Mouse (Mus musculus) B cell, adult 2 months (primary cell): ENCODE measurements around the gene Fanca.

ENCODE experiments used
- DNase-seq, 2 experiments: peaks; one replicate each; pipeline ENCODE4 v3.0.0; 2022

The Fanca gene

DNA sequence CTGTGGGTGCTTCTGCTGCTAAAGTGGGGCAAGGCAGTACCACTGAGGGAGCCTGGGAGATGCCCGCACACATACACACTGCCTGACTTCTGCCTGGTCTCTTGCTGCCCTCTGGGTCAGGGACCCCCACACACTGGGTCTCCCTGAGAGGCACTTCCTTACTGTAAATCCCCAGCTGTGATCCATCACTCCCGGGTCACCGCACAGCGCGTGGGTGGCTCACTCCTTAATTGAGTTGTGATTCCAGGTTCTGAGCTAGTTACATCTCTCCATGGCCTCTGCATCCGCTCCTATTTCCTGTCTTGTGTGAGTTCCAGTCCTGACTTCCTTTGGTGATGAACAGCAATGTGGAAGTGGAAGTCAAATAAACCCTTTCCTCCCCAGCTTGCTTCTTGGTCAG, 12.3 kb upstream of the Fanca start:
- DNase-seq = no peak

GRCm38 (mm10) chr8:123329961-123330360, 11.6 kb upstream of the Fanca start:
- DNase-seq = no peak

DNA sequence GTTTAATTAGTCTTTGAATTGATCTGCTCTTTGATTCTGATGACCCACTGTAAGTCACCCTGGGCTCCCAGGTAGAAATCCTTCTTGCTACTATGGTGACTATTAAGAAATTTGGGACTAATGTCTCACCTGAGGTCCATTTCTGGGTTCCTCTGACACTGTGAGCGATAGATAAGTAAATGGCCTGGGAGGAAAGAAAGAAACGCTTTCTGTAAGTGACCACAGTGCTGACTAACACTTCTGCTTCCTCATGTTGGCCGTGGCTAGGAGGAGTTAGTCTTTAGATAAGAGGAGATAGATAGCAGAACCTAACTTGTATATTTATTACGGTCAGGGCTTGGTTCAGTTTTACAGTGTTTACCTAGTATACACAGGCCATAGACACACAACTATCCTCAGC, 11.0 kb upstream of the Fanca start:
- no peak for DNase-seq

DNA sequence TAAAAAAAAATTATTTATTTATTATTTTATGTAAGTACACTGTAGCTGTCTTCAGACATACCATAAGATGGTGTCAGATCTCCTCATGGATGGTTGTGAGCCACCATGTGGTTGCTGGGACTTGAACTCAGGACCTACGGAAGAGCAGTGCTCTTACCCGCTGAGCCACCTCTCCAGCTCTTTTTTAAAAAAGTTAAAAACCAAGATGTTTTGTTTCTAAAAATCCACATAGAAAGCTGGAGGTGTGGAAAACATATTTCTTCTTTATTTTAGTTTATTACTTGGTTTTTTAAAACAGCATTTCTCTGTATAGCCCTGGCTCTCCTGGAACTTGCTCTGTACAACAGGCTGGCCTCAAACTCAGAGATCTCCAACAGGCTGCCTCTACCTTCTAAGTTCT, 10.2 kb upstream of the Fanca start:
- no peak for DNase-seq

- DNase-seq = peak; percentile 66 to 79
Observed at GRCm38 (mm10) chr8:123319522-123320164, 1.3 kb upstream of the Fanca start.

DNA sequence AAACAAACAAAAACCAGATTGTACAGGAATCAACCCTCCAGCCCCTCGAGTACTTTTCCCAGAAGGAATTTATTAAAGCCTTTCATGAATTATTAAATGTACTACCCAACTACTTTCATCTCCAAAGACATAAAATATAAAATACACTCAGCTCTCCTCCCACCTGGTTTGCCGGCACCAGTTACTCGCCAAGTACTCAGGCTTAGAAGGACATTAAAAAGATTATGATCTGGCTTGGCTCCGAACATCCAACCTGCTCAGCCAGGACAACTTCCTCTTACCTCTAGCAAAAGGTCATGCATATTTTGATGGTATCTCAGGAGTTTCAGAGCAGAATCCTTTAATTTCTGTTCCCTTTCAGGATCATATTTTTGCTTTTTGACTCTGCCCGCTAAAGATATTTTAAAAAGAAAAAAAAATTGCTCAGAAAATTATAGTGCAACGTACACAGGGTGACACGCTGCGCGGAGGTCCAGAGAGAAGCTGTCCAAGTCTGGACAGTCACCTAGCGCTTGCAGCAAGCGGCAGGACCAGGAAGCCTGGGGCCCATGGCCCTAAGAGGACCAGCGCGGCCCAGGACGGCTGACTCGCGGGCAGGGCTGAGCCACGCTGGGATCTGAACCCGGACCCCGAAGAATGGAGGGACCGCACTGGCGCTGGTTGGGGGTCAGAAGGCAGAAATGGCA, 452 bp downstream of the Fanca start:
- DNase-seq = no peak

GRCm38 (mm10) chr8:123308738-123309137, 9.6 kb downstream of the Fanca start:
- no peak for DNase-seq

GRCm38 (mm10) chr8:123298301-123298700, 20.1 kb downstream of the Fanca start:
- no peak for DNase-seq

DNA sequence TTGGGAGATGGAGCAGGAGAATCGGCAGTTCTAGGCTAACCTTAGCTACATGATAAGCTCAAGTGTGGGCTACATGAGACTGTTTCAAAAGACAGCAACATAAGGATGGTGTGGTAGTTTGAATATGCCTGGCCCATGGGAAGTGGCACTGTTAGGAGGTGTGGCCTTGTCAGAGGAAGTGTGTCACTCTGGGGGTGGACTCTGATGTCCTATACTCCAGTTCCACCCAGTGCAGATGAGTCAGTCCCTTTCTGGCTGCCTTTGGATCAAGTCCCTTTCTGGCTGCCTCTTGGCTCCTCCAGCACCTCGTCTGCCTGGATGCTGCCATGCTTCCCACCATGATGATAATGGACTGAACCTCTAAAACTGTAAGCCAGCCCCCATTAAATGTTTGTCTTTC, 25.6 kb downstream of the Fanca start:
- no peak for DNase-seq

GRCm38 (mm10) chr8:123292281-123292680, 26.1 kb downstream of the Fanca start:
- no peak for DNase-seq

- no peak for DNase-seq
Observed at GRCm38 (mm10) chr8:123291716-123292115, 26.7 kb downstream of the Fanca start.

- DNase-seq = no peak
Observed at GRCm38 (mm10) chr8:123290679-123291078, 27.7 kb downstream of the Fanca start.

DNA sequence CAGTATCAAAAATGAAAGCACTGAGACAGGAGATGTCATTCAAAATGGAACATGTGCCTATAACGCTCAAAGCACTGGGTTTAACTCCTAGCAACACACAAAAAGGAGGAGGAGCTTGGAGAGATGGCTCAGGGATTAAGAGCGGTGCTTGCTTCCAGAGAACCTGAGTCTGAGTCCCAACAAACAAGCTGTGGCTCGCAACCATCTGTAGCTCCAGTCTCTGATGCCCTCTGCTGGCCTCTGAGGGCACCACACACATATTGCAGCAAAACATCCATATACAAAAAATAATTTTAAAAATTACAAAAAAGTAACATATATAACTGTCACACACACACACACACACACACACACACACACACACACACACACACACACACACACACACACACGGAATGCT, 28.2 kb downstream of the Fanca start:
- peak; percentile 60 to 63 for DNase-seq

DNA sequence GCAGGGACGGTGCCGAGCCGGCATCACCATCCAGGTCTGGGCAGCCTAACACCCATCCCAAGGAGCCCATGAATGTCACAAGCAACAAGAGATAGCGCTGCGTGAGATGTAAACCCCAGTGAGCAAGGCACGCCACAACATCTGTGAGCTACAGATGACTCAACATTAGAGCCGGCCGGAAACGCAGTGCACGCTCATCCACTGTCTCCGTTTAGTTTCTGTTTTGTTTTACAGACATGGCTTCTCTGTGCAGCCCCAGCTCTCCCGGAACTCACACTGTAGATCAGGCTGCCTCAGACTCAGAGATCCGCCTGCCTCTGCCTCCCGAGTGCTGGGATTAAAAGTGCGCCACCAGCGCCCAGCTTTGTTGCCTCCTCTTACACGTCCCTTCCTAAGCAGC, 31.0 kb downstream of the Fanca start:
- no peak for DNase-seq

DNA sequence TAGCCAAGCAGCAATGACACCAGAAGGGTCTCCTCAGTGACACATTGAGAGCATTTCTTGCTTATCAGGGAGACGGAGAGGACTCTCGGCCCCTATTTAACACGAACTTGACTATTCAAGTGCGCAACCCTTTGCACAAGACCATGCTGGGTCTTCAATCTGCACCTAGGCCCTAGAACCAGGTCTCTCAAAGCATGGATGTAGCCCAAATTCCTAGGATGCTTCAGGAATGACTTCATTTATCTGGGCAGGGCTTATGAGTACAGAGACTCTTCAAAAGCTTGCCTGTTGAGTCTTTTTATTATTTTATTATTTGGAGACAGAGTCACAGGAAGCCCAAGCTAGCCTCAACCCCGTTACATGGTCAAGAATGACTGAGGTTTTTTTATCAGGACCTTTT, 33.9 kb downstream of the Fanca start:
- DNase-seq = no peak

GRCm38 (mm10) chr8:123283991-123284390, 34.4 kb downstream of the Fanca start:
- peak; percentile 58 to 63 for DNase-seq

DNA sequence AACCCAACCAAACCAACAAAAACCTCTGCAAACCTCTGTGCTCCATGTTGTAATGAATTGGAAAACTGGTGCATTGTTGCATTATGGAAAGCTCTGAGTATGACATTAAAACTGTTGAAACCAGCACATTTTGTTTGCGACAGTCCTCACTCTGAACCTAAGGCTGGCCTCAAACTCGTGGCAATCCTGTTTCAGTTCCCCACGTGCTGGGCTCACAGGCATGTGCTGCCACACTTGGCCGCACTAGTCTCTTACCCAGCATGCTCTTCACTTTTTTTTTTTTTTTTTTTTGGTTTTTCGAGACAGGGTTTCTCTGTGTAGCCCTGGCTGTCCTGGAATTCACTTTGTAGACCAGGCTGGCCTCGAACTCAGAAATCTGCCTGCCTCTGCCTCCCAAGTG, 35.4 kb downstream of the Fanca start:
- peak; percentile 58 to 59 for DNase-seq

DNA sequence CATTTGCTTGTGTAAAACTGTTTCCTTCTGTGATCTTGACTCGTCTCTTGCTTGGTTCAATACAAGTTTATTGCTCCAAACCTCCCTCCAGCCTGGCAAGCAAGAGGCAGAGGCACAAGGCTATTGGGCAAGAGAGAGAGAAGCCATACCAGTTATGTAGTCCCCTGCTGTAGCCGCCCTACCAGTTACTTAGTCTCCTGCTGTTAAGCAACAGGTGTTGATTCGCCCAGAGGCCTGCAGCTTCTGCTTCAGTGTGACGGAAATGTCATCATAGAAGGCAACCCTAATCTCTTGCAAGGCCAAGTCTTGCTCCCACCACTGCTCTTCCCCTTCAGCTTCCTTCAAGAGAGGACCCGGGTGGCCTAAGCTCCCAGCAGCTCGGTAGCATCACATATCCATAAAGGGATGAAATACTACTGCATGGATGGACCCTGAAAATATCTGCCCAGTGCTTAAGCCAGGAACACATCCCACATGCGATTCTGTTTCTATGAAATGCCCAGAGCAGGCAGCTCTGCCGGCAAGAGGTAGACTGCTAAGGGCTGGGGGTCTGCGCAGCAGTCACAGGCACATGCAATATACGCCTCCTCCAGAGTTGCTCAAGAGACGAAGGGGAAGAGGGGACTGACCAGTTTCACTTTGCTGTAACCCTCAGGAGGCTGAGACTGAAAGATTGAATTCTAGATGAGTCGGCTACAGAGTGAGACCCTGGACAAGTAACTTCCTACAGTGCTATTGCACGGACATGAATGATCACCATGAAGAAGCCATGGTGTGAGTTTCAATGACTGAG, 37.9 kb downstream of the Fanca start:
- DNase-seq = no peak

GRCm38 (mm10) chr8:123279828-123280227, 38.5 kb downstream of the Fanca start:
- DNase-seq = no peak

DNA sequence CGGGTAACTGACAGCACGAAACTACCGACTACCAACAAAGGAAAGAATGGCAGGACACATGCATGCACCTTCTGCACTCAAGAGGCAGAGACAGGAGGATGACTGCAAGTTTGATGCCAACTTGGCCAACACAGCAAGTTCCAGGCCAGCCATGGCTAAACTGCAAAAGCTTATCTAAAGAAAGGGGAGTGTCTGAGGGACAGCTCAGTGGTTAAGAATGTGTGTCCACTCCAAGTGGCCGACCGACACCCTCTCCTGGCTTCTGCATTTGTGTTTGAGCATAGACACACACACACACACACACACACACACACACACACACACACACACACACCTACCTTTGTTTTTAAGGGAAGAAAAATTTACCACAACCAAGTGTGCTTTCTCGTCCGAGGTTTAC, 39.9 kb downstream of the Fanca start:
- no peak for DNase-seq

DNA sequence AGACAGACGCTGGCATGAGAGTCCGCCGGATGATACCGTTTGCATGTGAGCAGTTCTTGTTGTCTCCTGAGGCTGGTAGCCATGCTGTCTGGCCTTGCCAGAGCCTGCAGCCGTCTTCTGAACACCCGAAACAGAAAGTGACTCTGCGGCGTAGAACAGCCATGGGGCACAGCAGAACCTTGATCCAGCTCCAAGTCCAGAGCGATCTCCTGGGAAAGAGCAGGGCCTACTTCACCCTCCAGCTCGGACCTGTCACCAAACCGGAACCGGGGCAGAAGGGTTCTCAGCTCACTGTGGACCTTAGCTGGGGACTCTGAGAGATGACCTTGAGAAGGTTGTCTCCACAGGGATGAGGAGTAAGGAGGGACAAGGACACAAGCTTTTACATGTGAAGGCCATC, 43.3 kb downstream of the Fanca start:
- DNase-seq = no peak

DNA sequence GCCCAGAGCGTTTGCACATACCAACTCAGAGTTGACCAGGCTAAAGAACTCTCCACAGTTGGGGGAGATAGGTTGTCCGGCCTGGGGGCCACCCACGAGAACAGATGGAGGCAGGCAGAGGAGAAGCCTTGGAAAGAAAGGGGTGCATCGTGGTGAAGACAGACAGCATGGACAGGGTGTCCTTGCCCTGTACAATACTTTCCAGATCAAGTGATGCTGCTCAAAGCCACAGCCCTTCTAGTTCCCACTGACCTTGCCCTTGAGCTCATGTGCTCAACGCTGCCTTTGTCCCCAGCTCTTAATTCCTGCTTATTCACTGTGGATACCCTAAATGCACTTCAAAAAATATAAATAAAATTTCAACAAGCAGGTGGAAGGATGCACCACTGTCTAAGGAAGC, 43.9 kb downstream of the Fanca start:
- no peak for DNase-seq

GRCm38 (mm10) chr8:123271901-123272300, 46.5 kb downstream of the Fanca start:
- DNase-seq = no peak

GRCm38 (mm10) chr8:123271147-123271546, 47.2 kb downstream of the Fanca start:
- no peak for DNase-seq
